Mouse (Mus musculus) stomach, embryonic 15.5 days (tissue): ENCODE data around the gene Eipr1. TPM values are rescaled to one million over a fixed set of nuclear protein-coding genes. Genes with fewer than 3 reads are reported as not detected.
"Not testable (repeated sequence)": the region's sequence is repeated elsewhere in the genome, so short reads cannot be mapped to it uniquely, and the experiment has no call there.

Source experiments
- ATAC-seq: fragments of 200-750 bp; cut with Nextera tagmentation; 2 replicates; pipeline ENCODE4 v1.8.0; 2017; ENCODE audit warnings: low read depth, moderate number of reproducible peaks, moderate TSS enrichment; ENCODE audit not compliant: insufficient read depth, low FRiP score
- H3K27ac ChIP-seq: fragments of 300-500 bp; sonication (generic); 2 replicates; pipeline ENCODE4 v1.5.1; 2015; ENCODE audit warnings: mild to moderate bottlenecking, inconsistent platforms
- H3K27me3 ChIP-seq: fragments of 300-500 bp; sonication (generic); replicated peaks from 2 replicates; pipeline ENCODE4 v1.6.1; 2015; ENCODE audit warnings: inconsistent platforms
- H3K36me3 ChIP-seq: fragments of 300-500 bp; sonication (generic); 2 replicates; pipeline ENCODE4 v1.6.1; 2015; ENCODE audit warnings: inconsistent platforms
- H3K4me1 ChIP-seq: fragments of 300-500 bp; sonication (generic); 2 replicates; pipeline ENCODE4 v1.6.1; 2015; ENCODE audit warnings: inconsistent platforms
- H3K4me2 ChIP-seq: fragments of 300-500 bp; sonication (generic); 2 replicates; pipeline ENCODE4 v1.6.1; 2015; ENCODE audit warnings: mild to moderate bottlenecking, inconsistent platforms
- H3K4me3 ChIP-seq: fragments of 300-500 bp; sonication (generic); replicated peaks from 2 replicates; pipeline ENCODE4 v1.5.1; 2015; ENCODE audit warnings: inconsistent platforms
- H3K9ac ChIP-seq: fragments of 300-500 bp; sonication (generic); 2 replicates; pipeline ENCODE4 v1.6.1; 2015; ENCODE audit warnings: inconsistent platforms
- H3K9me3 ChIP-seq: fragments of 300-500 bp; sonication (generic); 2 replicates; pipeline ENCODE4 v1.6.1; 2016; ENCODE audit warnings: inconsistent platforms
- WGBS: fragments of 180-500 bp; shearing (Covaris S2); methylation state at CpG from one replicate; pipeline ENCODE4 v1.1.7; 2015; 5-methylcytosine and 5-hydroxymethylcytosine counted together
- polyA plus RNA-seq: library from polyadenylated mRNA; unstranded; fragments of >200 nt; fragmentation: Nextera tagmentation; extraction: Ambion mirVana; gene quantifications from 2 replicates; pipeline ENCODE4 v1.2.1, GENCODE M21; 2015

Eipr1 gene
- polyA plus RNA-seq, 1 experiment from 2014 or later: 29.7 TPM

- Histone ChIP-seq H3K9me3 (no peaks in the 10 kb centered on the region), H3K36me3 (peaks cover 17% of the 10 kb centered on the region), H3K27me3 (no peaks in the 10 kb centered on the region), H3K4me1 (no peaks in the 10 kb centered on the region), H3K4me2 (no peak overlapping the region), H3K9ac (no peak overlapping the region), H3K4me3 (no peak overlapping the region), H3K27ac (no peak overlapping the region)
- ATAC-seq: no peak
- WGBS: 88% methylated on average over 8 of the region's 8 CpGs
Measured at GRCm38 (mm10) chr12:28732631-28733030, 19.0 kb upstream of the Eipr1 start.

DNA sequence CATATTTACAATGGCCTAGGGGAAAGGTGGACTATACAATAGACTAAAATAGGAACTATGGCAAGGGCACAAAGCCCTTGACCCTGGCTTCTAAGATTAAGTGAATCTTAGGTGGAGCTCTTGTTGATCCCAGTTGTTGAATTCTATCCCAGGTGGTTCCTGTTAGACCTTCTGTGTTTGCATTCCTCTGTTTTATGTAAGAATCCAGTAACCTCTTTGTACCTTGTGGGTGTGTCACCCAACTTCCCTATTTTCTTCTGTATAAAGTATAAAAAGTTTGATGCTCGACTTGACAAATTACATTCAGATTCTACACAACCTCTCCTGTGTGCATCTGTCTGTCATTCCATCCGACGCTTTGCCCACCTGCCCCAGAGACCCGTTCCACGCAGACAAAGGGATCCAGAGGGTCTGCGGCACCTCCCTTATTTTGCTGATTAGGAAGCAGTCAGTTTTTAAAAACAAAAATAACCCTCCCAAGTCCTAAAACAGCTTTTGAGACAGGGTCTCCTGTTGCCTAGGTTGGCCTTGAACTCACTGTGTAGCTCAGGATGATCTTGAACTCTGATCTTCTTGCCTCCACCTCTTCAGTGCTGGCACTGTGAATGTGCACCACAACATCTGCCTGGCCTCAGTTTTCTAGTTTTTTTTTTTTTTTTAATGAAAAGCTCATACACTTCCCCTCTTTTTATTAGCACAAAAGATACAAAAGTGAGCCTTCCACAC, 17.9 kb upstream of the Eipr1 start:
- 93% methylated on average over 6 of the region's 6 CpGs for WGBS
- H3K4me2 ChIP-seq: not testable (repeated sequence)

GRCm38 (mm10) chr12:28734271-28734670, 17.3 kb upstream of the Eipr1 start:
- H3K36me3 ChIP-seq: peaks cover 17% of the 10 kb centered on the region
- H3K9me3 ChIP-seq: no peaks in the 10 kb centered on the region
- no peak overlapping the region for H3K4me2 ChIP-seq
- H3K27ac ChIP-seq: no peak overlapping the region
- no peak overlapping the region for H3K9ac ChIP-seq
- no peak overlapping the region for H3K4me3 ChIP-seq
- no peaks in the 10 kb centered on the region for H3K4me1 ChIP-seq
- no peaks in the 10 kb centered on the region for H3K27me3 ChIP-seq
- 96% methylated on average over 1 of the region's 1 CpGs for WGBS
- ATAC-seq: no peak

More for the DNA sequence above, 17.9 kb upstream of the Eipr1 start:
- H3K4me3 ChIP-seq, H3K27ac ChIP-seq, ATAC-seq, H3K9ac ChIP-seq, H3K4me1 ChIP-seq, H3K27me3 ChIP-seq, H3K9me3 ChIP-seq: not testable (repeated sequence)
- H3K36me3 ChIP-seq: peaks cover 17% of the 10 kb centered on the region

DNA sequence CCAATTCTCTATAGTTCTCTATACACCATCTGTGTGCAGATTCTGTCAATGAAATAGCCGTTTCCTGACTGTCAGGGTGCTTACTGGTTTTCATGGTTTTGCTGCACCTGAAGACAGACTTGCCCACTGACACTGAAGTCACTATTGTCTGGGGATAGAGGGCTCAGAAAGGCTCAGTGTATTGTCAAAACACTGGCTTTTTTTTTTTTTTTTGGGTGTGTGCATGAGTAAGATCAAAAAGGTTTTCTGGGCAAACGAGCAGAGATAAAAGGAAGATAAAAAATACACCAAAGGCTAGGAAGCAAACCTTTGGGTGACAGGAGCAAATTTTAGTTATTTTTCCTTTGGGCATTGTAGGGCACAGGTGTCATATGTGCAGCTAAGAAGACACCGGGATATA, 16.3 kb upstream of the Eipr1 start:
- no peaks in the 10 kb centered on the region for H3K9me3 ChIP-seq
- WGBS: 92% methylated on average over 3 of the region's 3 CpGs
- H3K4me2 ChIP-seq: no peak overlapping the region
- H3K27ac ChIP-seq: no peak overlapping the region
- H3K36me3 ChIP-seq: peaks cover 17% of the 10 kb centered on the region
- no peak for ATAC-seq
- H3K27me3 ChIP-seq: no peaks in the 10 kb centered on the region
- H3K4me1 ChIP-seq: no peaks in the 10 kb centered on the region
- no peak overlapping the region for H3K4me3 ChIP-seq
- no peak overlapping the region for H3K9ac ChIP-seq

DNA sequence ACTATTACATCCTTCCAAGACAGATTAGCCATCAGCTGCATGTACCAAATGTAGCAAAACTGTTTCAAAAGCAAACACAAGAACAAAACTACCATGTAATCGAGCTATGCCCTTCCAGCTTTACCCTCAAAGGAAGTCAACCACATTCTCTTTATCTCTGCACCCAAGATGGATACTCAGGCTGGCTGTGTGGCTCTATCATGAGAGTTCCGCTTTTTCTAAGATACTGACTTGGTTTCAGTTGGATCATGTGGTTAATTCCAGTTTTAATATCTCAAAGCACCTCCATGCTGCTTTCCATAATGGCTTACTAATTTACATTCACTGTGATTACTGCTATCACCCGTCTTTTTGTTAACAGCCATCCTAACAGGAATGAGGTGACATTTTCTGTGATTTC, 8.3 kb upstream of the Eipr1 start:
- no peaks in the 10 kb centered on the region for H3K9me3 ChIP-seq
- no peaks in the 10 kb centered on the region for H3K27me3 ChIP-seq
- no peak for ATAC-seq
- no peak overlapping the region for H3K4me3 ChIP-seq
- H3K36me3 ChIP-seq: peaks cover 14% of the 10 kb centered on the region; the same call in 1 of the 2 replicates
- no peak overlapping the region for H3K4me2 ChIP-seq
- H3K4me1 ChIP-seq: no peaks in the 10 kb centered on the region
- WGBS: 80% methylated on average over 3 of the region's 3 CpGs
- no peak overlapping the region for H3K27ac ChIP-seq
- no peak overlapping the region for H3K9ac ChIP-seq

- no peaks in the 10 kb centered on the region for H3K27me3 ChIP-seq
- peaks cover 11% of the 10 kb centered on the region; the same call in 1 of the 2 replicates for H3K4me1 ChIP-seq
- H3K36me3 ChIP-seq: peaks cover 12% of the 10 kb centered on the region; the same call in 1 of the 2 replicates
- WGBS: under 1% methylated on average over 41 of the region's 41 CpGs
- H3K4me3 ChIP-seq: peak within 1 kb of the TSS; percentile 79
- H3K27ac ChIP-seq: peak within 1 kb of the TSS; percentile 57
- peak within 1 kb of the TSS; percentile 83 for H3K4me2 ChIP-seq
- H3K9ac ChIP-seq: peak within 1 kb of the TSS; percentile 74; the same call in 1 of the 2 replicates
- no peaks in the 10 kb centered on the region for H3K9me3 ChIP-seq
- ATAC-seq: peak; percentile 88
Measured at GRCm38 (mm10) chr12:28750021-28750633, 1.5 kb upstream of the Eipr1 start, which contains the start of gene Trappc12. Gene Trappc12 (minus strand): TSS chr12:28750472.

DNA sequence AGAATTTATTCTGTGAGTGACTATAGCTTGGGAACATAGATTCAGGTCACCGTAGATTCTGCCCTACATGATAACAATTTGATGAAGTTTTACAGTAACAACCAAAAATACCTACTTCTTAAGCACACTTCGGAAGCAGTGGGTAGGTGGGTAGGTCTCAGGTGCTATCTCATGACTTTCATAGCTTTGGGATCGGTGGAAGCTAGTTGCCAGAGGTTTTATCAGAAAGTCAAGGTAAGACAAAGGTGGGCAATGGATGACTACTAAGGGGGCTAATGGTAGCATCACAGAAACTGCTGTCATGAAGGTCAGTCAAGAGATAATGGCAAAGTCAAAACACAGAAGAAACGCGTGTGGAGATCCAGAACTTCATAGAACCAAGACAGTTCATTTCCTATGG, 727 bp upstream of the Eipr1 start:
- Histone ChIP-seq H3K4me2 (peak overlapping the region; percentile 83), H3K36me3 (peaks cover 11% of the 10 kb centered on the region; the same call in 1 of the 2 replicates), H3K9ac (no peak overlapping the region), H3K4me1 (peaks cover 11% of the 10 kb centered on the region; the same call in 1 of the 2 replicates), H3K27me3 (no peaks in the 10 kb centered on the region), H3K27ac (peak overlapping the region; percentile 57; the same call in 1 of the 2 replicates), H3K4me3 (peak overlapping the region; percentile 79; the same call in 1 of the 2 replicates), H3K9me3 (no peaks in the 10 kb centered on the region)
- no peak for ATAC-seq
- WGBS: 91% methylated on average over 5 of the region's 5 CpGs

GRCm38 (mm10) chr12:28756019-28756418, 4.4 kb downstream of the Eipr1 start:
- 81% methylated on average over 4 of the region's 4 CpGs for WGBS
- Histone ChIP-seq H3K27me3 (no peaks in the 10 kb centered on the region), H3K9ac (no peak overlapping the region), H3K27ac (no peak overlapping the region), H3K9me3 (no peaks in the 10 kb centered on the region), H3K4me3 (no peak overlapping the region), H3K36me3 (no peaks in the 10 kb centered on the region), H3K4me2 (no peak overlapping the region), H3K4me1 (peaks cover 5% of the 10 kb centered on the region; the same call in 1 of the 2 replicates)
- ATAC-seq: no peak

DNA sequence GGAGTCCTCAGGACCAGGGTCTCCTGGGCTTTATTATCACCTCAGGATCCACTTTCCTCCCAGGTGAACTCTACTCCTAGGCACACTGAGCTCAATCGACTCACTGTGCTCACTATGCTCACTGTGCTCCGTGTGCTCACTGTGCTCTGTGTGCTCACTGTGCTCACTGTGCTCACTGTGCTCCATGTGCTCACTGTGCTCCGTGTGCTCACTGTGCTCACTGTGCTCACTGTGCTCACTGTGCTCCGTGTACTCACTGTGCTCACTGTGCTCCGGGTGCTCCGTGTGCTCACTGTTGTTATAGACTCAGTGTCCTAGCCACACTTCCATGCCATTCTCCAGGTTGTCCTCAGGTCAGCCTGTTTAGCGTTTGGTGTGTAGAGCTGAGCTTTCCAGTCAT, 18.4 kb downstream of the Eipr1 start:
- Histone ChIP-seq H3K4me3 (no peak overlapping the region), H3K9me3 (no peaks in the 10 kb centered on the region), H3K36me3 (no peaks in the 10 kb centered on the region), H3K4me1 (no peaks in the 10 kb centered on the region), H3K27me3 (no peaks in the 10 kb centered on the region), H3K4me2 (no peak overlapping the region), H3K27ac (no peak overlapping the region), H3K9ac (no peak overlapping the region)
- 92% methylated on average over 7 of the region's 7 CpGs for WGBS
- ATAC-seq: no peak

- 78% methylated on average over 3 of the region's 3 CpGs for WGBS
Measured at GRCm38 (mm10) chr12:28773815-28774214, 22.2 kb downstream of the Eipr1 start.

DNA sequence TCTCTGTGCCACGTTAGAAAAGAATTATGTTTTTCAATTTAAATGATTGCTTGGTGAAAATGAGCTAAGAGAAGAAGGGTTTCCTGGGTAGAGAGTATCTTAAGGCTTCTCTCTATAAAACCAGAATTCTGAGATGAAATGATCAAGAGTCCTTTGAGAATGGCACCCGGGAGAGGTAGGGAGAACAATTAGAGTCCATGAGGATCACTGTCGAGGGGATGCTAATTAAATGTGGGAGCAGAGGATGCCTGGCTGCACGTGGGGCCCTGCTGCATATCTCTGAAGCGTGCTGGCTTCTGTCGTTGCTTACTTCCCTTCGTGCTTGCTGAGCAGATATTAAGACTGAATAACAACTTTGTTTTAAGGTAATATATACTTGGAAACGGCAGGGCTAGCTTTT, 23.5 kb downstream of the Eipr1 start:
- Histone ChIP-seq H3K36me3 (no peaks in the 10 kb centered on the region), H3K27me3 (no peaks in the 10 kb centered on the region), H3K27ac (no peak overlapping the region), H3K9me3 (no peaks in the 10 kb centered on the region), H3K9ac (no peak overlapping the region), H3K4me2 (no peak overlapping the region), H3K4me3 (no peak overlapping the region), H3K4me1 (no peaks in the 10 kb centered on the region)
- 57% methylated on average over 8 of the region's 8 CpGs for WGBS
- ATAC-seq: no peak

More at GRCm38 (mm10) chr12:28773815-28774214, 22.2 kb downstream of the Eipr1 start:
- H3K9me3 ChIP-seq: no peaks in the 10 kb centered on the region
- no peak for ATAC-seq
- H3K36me3 ChIP-seq: no peaks in the 10 kb centered on the region
- H3K4me1 ChIP-seq: no peaks in the 10 kb centered on the region
- no peak overlapping the region for H3K9ac ChIP-seq
- no peak overlapping the region for H3K4me3 ChIP-seq
- H3K4me2 ChIP-seq: no peak overlapping the region
- no peak overlapping the region for H3K27ac ChIP-seq
- no peaks in the 10 kb centered on the region for H3K27me3 ChIP-seq

- ATAC-seq: no peak
- Histone ChIP-seq H3K4me2 (no peak overlapping the region), H3K9ac (no peak overlapping the region), H3K4me1 (no peaks in the 10 kb centered on the region), H3K27ac (no peak overlapping the region), H3K27me3 (no peaks in the 10 kb centered on the region), H3K36me3 (no peaks in the 10 kb centered on the region), H3K9me3 (no peaks in the 10 kb centered on the region), H3K4me3 (no peak overlapping the region)
- 90% methylated on average over 6 of the region's 6 CpGs for WGBS
Measured at GRCm38 (mm10) chr12:28775627-28776026, 24.0 kb downstream of the Eipr1 start.
